Mouse (Mus musculus) MEL (cell line): ENCODE measurements around the gene Hoxb9. TPM values are rescaled to one million over a fixed set of nuclear protein-coding genes. Genes with fewer than 3 reads are reported as not detected.

ENCODE experiments used
- DNase-seq: peaks from one replicate; pipeline ENCODE4 v3.0.0; 2011; ENCODE audit warnings: low read depth, low spot score
- H3K27ac ChIP-seq: 2 replicates; pipeline ENCODE4 v1.5.1; 2012; ENCODE audit warnings: low read depth, mild to moderate bottlenecking, control low read depth, low read length, moderate library complexity; ENCODE audit not compliant: control insufficient read depth
- H3K27me3 ChIP-seq, 2 experiments: fragments of 150-350 bp in 1 of 2; sonication (generic) in 1 of 2; 2 replicates each; pipeline ENCODE4 v1.6.1; 2012; ENCODE audit warnings: low read length in 2 of 2, mild to moderate bottlenecking in 2 of 2, improper control_type of control experiment in 1 of 2, moderate library complexity in 1 of 2; ENCODE audit not compliant: insufficient read depth in 2 of 2, control insufficient read depth in 1 of 2
- H3K36me3 ChIP-seq, 2 experiments: 2 replicates each; pipeline ENCODE4 v1.6.1; 2012 to 2014; ENCODE audit warnings: low read length in 2 of 2, improper control_type of control experiment in 1 of 2, inconsistent platforms in 1 of 2, mild to moderate bottlenecking in 1 of 2; ENCODE audit not compliant: insufficient read depth in 2 of 2, control insufficient read depth in 1 of 2
- H3K4me1 ChIP-seq, 2 experiments: fragments of 150-350 bp in 1 of 2; sonication (generic) in 1 of 2; 2 replicates each; pipeline ENCODE4 v1.6.1; 2012; ENCODE audit warnings: low read length in 2 of 2, improper control_type of control experiment in 1 of 2, mild to moderate bottlenecking in 1 of 2; ENCODE audit not compliant: insufficient read depth in 2 of 2, control insufficient read depth in 1 of 2
- H3K4me3 ChIP-seq, 2 experiments: fragments of 150-350 bp in 1 of 2; sonication (generic) in 1 of 2; 2 replicates each; pipeline ENCODE4 v1.5.1; 2012; ENCODE audit warnings: low read depth in 2 of 2, low read length in 2 of 2, mild to moderate bottlenecking in 2 of 2, moderate library complexity in 2 of 2, control low read depth in 1 of 2, improper control_type of control experiment in 1 of 2; ENCODE audit not compliant: control insufficient read depth in 1 of 2, insufficient read depth in 1 of 2
- H3K79me2 ChIP-seq: 2 replicates; pipeline ENCODE4 v1.6.1; 2012; ENCODE audit warnings: mild to moderate bottlenecking, low read length, moderate library complexity; ENCODE audit not compliant: control insufficient read depth, poor library complexity, insufficient read depth
- H3K9ac ChIP-seq: 2 replicates; pipeline ENCODE4 v1.6.1; 2012; ENCODE audit warnings: low read depth, mild to moderate bottlenecking, control low read depth, low read length, moderate library complexity; ENCODE audit not compliant: control insufficient read depth, poor library complexity, severe bottlenecking
- H3K9me3 ChIP-seq: fragments of 150-350 bp; sonication (generic); replicated peaks from 2 replicates; pipeline ENCODE4 v1.6.1; 2012; ENCODE audit warnings: mild to moderate bottlenecking, low read length, improper control_type of control experiment, moderate library complexity; ENCODE audit not compliant: insufficient read depth
- BHLHE40 ChIP-seq: IDR thresholded peaks from 2 replicates; pipeline ENCODE4 v1.6.1; 2012; ENCODE audit warnings: low read depth, mild to moderate bottlenecking, inconsistent platforms, low read length, improper control_type of control experiment, borderline replicate concordance
- E2F4 ChIP-seq: IDR thresholded peaks from 2 replicates; pipeline ENCODE4 v1.6.1; 2011; ENCODE audit warnings: low read depth, low read length, improper control_type of control experiment, borderline replicate concordance
- ELF1 ChIP-seq: IDR thresholded peaks from 2 replicates; pipeline ENCODE4 v1.6.1; 2014; ENCODE audit warnings: low read depth, mild to moderate bottlenecking, inconsistent platforms, low read length, improper control_type of control experiment, moderate library complexity
- EP300 ChIP-seq, 2 experiments: IDR thresholded peaks; 2 replicates each; pipeline ENCODE4 v1.6.1; 2011; ENCODE audit warnings: improper control_type of control experiment in 2 of 2, low read length in 2 of 2, low read depth in 1 of 2, mild to moderate bottlenecking in 1 of 2
- ETS1 ChIP-seq: IDR thresholded peaks from 2 replicates; pipeline ENCODE4 v1.6.1; 2012; ENCODE audit warnings: low read depth, mild to moderate bottlenecking, inconsistent platforms, low read length, improper control_type of control experiment, moderate library complexity
- GABPA ChIP-seq: IDR thresholded peaks from 2 replicates; pipeline ENCODE4 v1.6.1; 2012; ENCODE audit warnings: low read depth, mild to moderate bottlenecking, inconsistent platforms, low read length, improper control_type of control experiment, moderate library complexity
- GATA1 ChIP-seq: IDR thresholded peaks from 2 replicates; pipeline ENCODE4 v1.6.1; 2011; ENCODE audit warnings: low read depth, low read length, improper control_type of control experiment
- JUND ChIP-seq: IDR thresholded peaks from 2 replicates; pipeline ENCODE4 v1.6.1; 2011; ENCODE audit warnings: low read depth, mild to moderate bottlenecking, improper control_type of control experiment, low read length
- KAT2A ChIP-seq: conservative IDR thresholded peaks from 2 replicates; pipeline ENCODE4 v1.6.1; 2012; ENCODE audit warnings: low read depth, low read length, improper control_type of control experiment, inconsistent platforms
- MAX ChIP-seq: IDR thresholded peaks from 2 replicates; pipeline ENCODE4 v1.6.1; 2011; ENCODE audit warnings: low read length, improper control_type of control experiment
- MEF2A ChIP-seq: IDR thresholded peaks from 2 replicates; pipeline ENCODE4 v1.6.1; 2014; ENCODE audit warnings: low read depth, mild to moderate bottlenecking, inconsistent platforms, low read length, improper control_type of control experiment; ENCODE audit not compliant: poor library complexity, insufficient replicate concordance, severe bottlenecking; ENCODE audit errors: extremely low read depth
- MXI1 ChIP-seq: IDR thresholded peaks from 2 replicates; pipeline ENCODE4 v1.6.1; 2011; ENCODE audit warnings: mild to moderate bottlenecking, low read depth, low read length, improper control_type of control experiment
- MYB ChIP-seq: IDR thresholded peaks from 2 replicates; pipeline ENCODE4 v1.6.1; 2011; ENCODE audit warnings: mild to moderate bottlenecking, low read depth, low read length, improper control_type of control experiment
- NELFE ChIP-seq: IDR thresholded peaks from 2 replicates; pipeline ENCODE4 v1.6.1; 2011; ENCODE audit warnings: low read depth, low read length, improper control_type of control experiment
- NRF1 ChIP-seq: IDR thresholded peaks from 2 replicates; pipeline ENCODE4 v1.6.1; 2014; ENCODE audit warnings: low read depth, mild to moderate bottlenecking, inconsistent platforms, low read length, improper control_type of control experiment, moderate library complexity; ENCODE audit not compliant: poor library complexity, insufficient read depth, severe bottlenecking
- POLR2A ChIP-seq, 2 experiments: IDR thresholded peaks; 2 replicates each; pipeline ENCODE4 v1.6.1; 2011 to 2012; ENCODE audit warnings: low read length in 2 of 2, mild to moderate bottlenecking in 2 of 2, control low read depth in 1 of 2, improper control_type of control experiment in 1 of 2, low read depth in 1 of 2, moderate library complexity in 1 of 2; ENCODE audit not compliant: control insufficient read depth in 1 of 2, insufficient read depth in 1 of 2, poor library complexity in 1 of 2
- POLR2AphosphoS5 ChIP-seq: IDR thresholded peaks from 2 replicates; pipeline ENCODE4 v1.6.1; 2012; ENCODE audit warnings: low read depth, borderline replicate concordance, mild to moderate bottlenecking, inconsistent platforms, low read length, moderate library complexity, mixed read lengths
- RAD21 ChIP-seq: IDR thresholded peaks from 2 replicates; pipeline ENCODE4 v1.6.1; 2011; ENCODE audit warnings: mild to moderate bottlenecking, low read depth, low read length, improper control_type of control experiment
- RCOR1 ChIP-seq: IDR thresholded peaks from 2 replicates; pipeline ENCODE4 v1.6.1; 2012; ENCODE audit warnings: low read depth, mild to moderate bottlenecking, inconsistent platforms, low read length, improper control_type of control experiment
- TBP ChIP-seq: IDR thresholded peaks from 2 replicates; pipeline ENCODE4 v1.8.0; 2011; ENCODE audit warnings: low read depth, low read length, improper control_type of control experiment
- TCF12 ChIP-seq: IDR thresholded peaks from 2 replicates; pipeline ENCODE4 v1.6.1; 2014; ENCODE audit warnings: low read depth, mild to moderate bottlenecking, inconsistent platforms, low read length, improper control_type of control experiment, moderate library complexity
- USF1 ChIP-seq: IDR thresholded peaks from 2 replicates; pipeline ENCODE4 v1.6.1; 2014; ENCODE audit warnings: low read depth, mild to moderate bottlenecking, inconsistent platforms, low read length, improper control_type of control experiment, moderate library complexity
- ZC3H11A ChIP-seq: IDR thresholded peaks from 2 replicates; pipeline ENCODE4 v1.6.1; 2012; ENCODE audit warnings: low read depth, mild to moderate bottlenecking, inconsistent platforms, low read length, improper control_type of control experiment
- ZMIZ1 ChIP-seq: IDR thresholded peaks from 2 replicates; pipeline ENCODE4 v1.6.1; 2012; ENCODE audit warnings: low read depth, mild to moderate bottlenecking, inconsistent platforms, low read length, improper control_type of control experiment, moderate library complexity
- polyA plus RNA-seq, 2 experiments: library from polyadenylated mRNA; stranded (reverse) in 1 of 2; unstranded in 1 of 2; fragments of >175 nt in 1 of 2; fragments of >200 nt in 1 of 2; gene quantifications; 2 replicates each; pipeline versions ENCODE4 v1.2.1 to v1.2.4; 2012; ENCODE audit warnings: low replicate concordance in 2 of 2, low read depth in 1 of 2; ENCODE audit not compliant: insufficient read length in 2 of 2, insufficient read depth in 1 of 2, missing spikeins in 1 of 2
- total RNA-seq: library from RNA; depleted of rRNA; stranded (reverse); fragments of 300-350 nt; gene quantifications from 2 replicates; pipeline ENCODE4 v1.2.3, GENCODE M21; 2012

Hoxb9 gene
- total and polyA plus RNA-seq, 3 experiments, result not detected

- peaks cover 10 to 13% of the 10 kb centered on the region in 2 experiments for H3K27me3 ChIP-seq
- no peak overlapping the region for H3K27ac ChIP-seq
- no peak for DNase-seq
- H3K36me3 ChIP-seq, result no peaks in the 10 kb centered on the region
- TF ChIP-seq ELF1 (no peak), MYB (no peak), ZC3H11A (no peak), RCOR1 (no peak), NRF1 (no peak), EP300 (IDR thresholded peaks at IDR 0.05; ENCODE audit: low read depth in 1 of 2, low read length in 2 of 2) (no peak), E2F4 (no peak), ZMIZ1 (no peak), GABPA (no peak), TBP (no peak)
- TF ChIP-seq, all 39 proteins: peak for 0
- no peaks in the 10 kb centered on the region for H3K79me2 ChIP-seq
- no peak overlapping the region for H3K4me3 ChIP-seq
- H3K4me1 ChIP-seq, result no peaks in the 10 kb centered on the region
- no peaks in the 10 kb centered on the region for H3K9me3 ChIP-seq
- no peak overlapping the region for H3K9ac ChIP-seq
Observed at GRCm38 (mm10) chr11:96267021-96267920, 4.0 kb upstream of the Hoxb9 start.

GRCm38 (mm10) chr11:96268031-96268745 lies 3.1 kb upstream of the Hoxb9 start:
- no peaks in the 10 kb centered on the region for H3K36me3 ChIP-seq

More at GRCm38 (mm10) chr11:96268031-96268745, 3.1 kb upstream of the Hoxb9 start:
- H3K27ac ChIP-seq, result no peak overlapping the region
- H3K4me3 ChIP-seq, result no peak overlapping the region
- H3K9me3 ChIP-seq, result no peaks in the 10 kb centered on the region
- DNase-seq, result no peak
- TF ChIP-seq GABPA (no peak), MYB (no peak), TCF12 (no peak), RAD21 (no peak), BHLHE40 (no peak), GATA1 (no peak), NELFE (no peak), POLR2AphosphoS5 (no peak), MAX (no peak), NRF1 (no peak), KAT2A (no peak), TBP (no peak), JUND (no peak), MXI1 (no peak), EP300 (IDR thresholded peaks at IDR 0.05; ENCODE audit: low read depth in 1 of 2, low read length in 2 of 2) (no peak), MEF2A (no peak), POLR2A (IDR thresholded peaks at IDR 0.05; ENCODE audit: control insufficient read depth in 1 of 2, insufficient read depth in 1 of 2, low read depth in 1 of 2, low read length in 2 of 2, poor library complexity in 1 of 2) (no peak), USF1 (no peak), ETS1 (no peak)
- H3K9ac ChIP-seq, result no peak overlapping the region
- H3K27me3 ChIP-seq, result peaks cover 9 to 13% of the 10 kb centered on the region in 2 experiments
- H3K79me2 ChIP-seq, result no peaks in the 10 kb centered on the region
- no peaks in the 10 kb centered on the region for H3K4me1 ChIP-seq
